Mouse (Mus musculus): ENCODE data around the gene Tspyl4. TPM values are rescaled to one million over a fixed set of nuclear protein-coding genes. Genes with fewer than 3 reads are reported as not detected.

The Tspyl4 gene
- total and polyA plus RNA-seq, 2 experiments from 2014 or later: 15.4 to 29.8 TPM

DNA sequence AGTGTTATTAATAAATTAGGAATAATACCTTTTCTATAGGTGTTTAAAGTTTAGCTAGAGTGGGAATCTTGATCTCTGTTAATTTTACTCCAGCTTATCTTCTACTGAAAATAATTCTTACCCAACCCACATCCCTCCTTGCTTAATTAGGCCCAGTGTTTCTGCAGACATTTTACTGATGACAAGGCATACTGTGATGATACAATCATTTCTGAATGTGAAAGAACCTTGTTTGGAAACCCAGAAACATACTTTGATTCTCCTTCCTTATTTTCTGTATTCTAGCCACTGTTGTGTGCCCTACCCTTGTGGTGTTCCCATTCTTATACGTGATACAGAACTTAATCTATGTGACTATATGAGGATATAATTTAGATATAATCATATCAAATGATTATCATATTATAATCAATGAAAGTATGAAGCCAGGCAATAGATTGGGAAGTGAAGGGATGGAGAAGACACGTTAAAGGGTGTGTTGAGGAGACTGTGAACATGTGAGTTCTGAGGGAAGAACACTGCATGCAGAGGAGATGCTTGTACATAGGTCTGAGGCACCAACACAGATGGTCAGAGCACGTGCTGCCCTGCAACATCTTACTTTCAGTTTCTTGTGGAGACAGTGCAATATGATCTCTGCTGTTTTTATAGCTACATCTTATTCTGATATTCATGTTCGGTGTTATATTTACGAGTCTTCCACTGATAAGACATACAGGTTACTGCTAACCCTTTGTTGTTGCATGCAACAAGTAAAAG, 29.8 kb upstream of the Tspyl4 start:
- no peak for TF ChIP-seq CTCF (IDR thresholded peaks at IDR 0.05; ENCODE audit: low read depth)
- TF ChIP-seq EP300 (IDR thresholded peaks at IDR 0.05; ENCODE audit: low read depth): no peak

DNA sequence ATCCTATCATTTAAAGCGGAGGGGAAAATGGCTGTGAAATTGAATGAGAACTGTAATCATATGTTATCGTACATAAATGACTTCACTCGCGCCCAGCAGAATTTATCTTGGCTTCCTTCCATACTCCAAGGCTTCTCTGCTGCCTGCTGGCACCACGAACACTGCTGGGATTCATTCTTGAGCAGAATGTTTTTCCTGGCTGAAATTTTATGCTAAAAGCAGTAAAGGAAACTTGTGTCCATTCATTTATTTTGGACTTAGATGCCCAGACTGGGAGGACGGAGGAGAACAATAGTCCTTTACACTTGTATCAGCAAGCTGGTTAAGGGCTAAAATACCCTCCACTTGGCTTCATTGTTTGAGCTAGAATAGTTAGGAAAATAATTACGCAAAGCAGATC, 25.6 kb upstream of the Tspyl4 start:
- TF ChIP-seq EP300 (IDR thresholded peaks at IDR 0.05; ENCODE audit: low read depth) (no peak), CTCF (IDR thresholded peaks at IDR 0.05; ENCODE audit: low read depth) (no peak)
- H3K36me3 ChIP-seq (replicated peaks; ENCODE audit: control insufficient read depth, insufficient read depth, low read length): no peaks in the 10 kb centered on the region
- 0 out of 2 replicates have a peak, but pooled peaks cover 7% of the 10 kb centered on the region for H3K4me1 ChIP-seq (ENCODE audit: control insufficient read depth, insufficient read depth)
- H3K4me3 ChIP-seq (ENCODE audit: low read depth, low read length): no peak overlapping the region
- H3K9ac ChIP-seq (replicated peaks; ENCODE audit: low read depth, low read length): peak overlapping the region; percentile 5; the same call in 1 of the 2 replicates
- no peaks in the 10 kb centered on the region for H3K27me3 ChIP-seq (ENCODE audit: control insufficient read depth, insufficient read depth, low read length)
- DNase-seq (ENCODE audit: low spot score) (peak; percentile 78), ATAC-seq (ENCODE audit: insufficient read depth, low read depth) (peak; percentile 72)
- peak overlapping the region; percentile 37 for H3K4me2 ChIP-seq (ENCODE audit: low read depth, low read length)
- H3K9me3 ChIP-seq (replicated peaks; ENCODE audit: control insufficient read depth, low read length): no peaks in the 10 kb centered on the region
- 14% methylated on average over 7 of the region's 7 CpGs for WGBS
- H3K27ac ChIP-seq (ENCODE audit: low read depth): peak overlapping the region; percentile 70

More for the DNA sequence above, 29.8 kb upstream of the Tspyl4 start:
- H3K4me3 ChIP-seq (ENCODE audit: low read depth, low read length): no peak overlapping the region
- 66% methylated on average over 5 of the region's 5 CpGs for WGBS
- no peaks in the 10 kb centered on the region for H3K36me3 ChIP-seq (replicated peaks; ENCODE audit: control insufficient read depth, insufficient read depth, low read length)
- H3K4me1 ChIP-seq (ENCODE audit: control insufficient read depth, insufficient read depth): 0 out of 2 replicates have a peak, but pooled peaks cover 7% of the 10 kb centered on the region
- no peaks in the 10 kb centered on the region for H3K9me3 ChIP-seq (replicated peaks; ENCODE audit: control insufficient read depth, low read length)
- no peaks in the 10 kb centered on the region for H3K27me3 ChIP-seq (ENCODE audit: control insufficient read depth, insufficient read depth, low read length)
- no peak overlapping the region for H3K4me2 ChIP-seq (ENCODE audit: low read depth, low read length)
- DNase-seq (ENCODE audit: low spot score) (no peak), ATAC-seq (ENCODE audit: insufficient read depth, low read depth) (no peak)
- no peak overlapping the region for H3K9ac ChIP-seq (replicated peaks; ENCODE audit: low read depth, low read length)
- H3K27ac ChIP-seq (ENCODE audit: low read depth): no peak overlapping the region

- Histone ChIP-seq H3K27ac (ENCODE audit: low read depth) (peak overlapping the region; percentile 38; the same call in 1 of the 2 replicates), H3K36me3 (replicated peaks; ENCODE audit: control insufficient read depth, insufficient read depth, low read length) (no peaks in the 10 kb centered on the region), H3K4me3 (ENCODE audit: low read depth, low read length) (peak overlapping the region; percentile 36), H3K9ac (replicated peaks; ENCODE audit: low read depth, low read length) (0 out of 2 replicates have a peak overlapping the region, but pooled peaks have one; percentile 29), H3K9me3 (replicated peaks; ENCODE audit: control insufficient read depth, low read length) (no peaks in the 10 kb centered on the region), H3K27me3 (ENCODE audit: control insufficient read depth, insufficient read depth, low read length) (no peaks in the 10 kb centered on the region), H3K4me2 (ENCODE audit: low read depth, low read length) (peak overlapping the region; percentile 69), H3K4me1 (ENCODE audit: control insufficient read depth, insufficient read depth) (peaks cover 21% of the 10 kb centered on the region)
- DNase-seq (ENCODE audit: low spot score) (peak; percentile 84), ATAC-seq (ENCODE audit: insufficient read depth, low read depth) (no peak)
- TF ChIP-seq EP300 (IDR thresholded peaks at IDR 0.05; ENCODE audit: low read depth) (no peak), CTCF (IDR thresholded peaks at IDR 0.05; ENCODE audit: low read depth) (peak; percentile 80)
- WGBS: 20% methylated on average over 13 of the region's 13 CpGs
These were observed 16.6 kb upstream of the Tspyl4 start for GRCm38 (mm10) chr10:34280591-34281175.

DNA sequence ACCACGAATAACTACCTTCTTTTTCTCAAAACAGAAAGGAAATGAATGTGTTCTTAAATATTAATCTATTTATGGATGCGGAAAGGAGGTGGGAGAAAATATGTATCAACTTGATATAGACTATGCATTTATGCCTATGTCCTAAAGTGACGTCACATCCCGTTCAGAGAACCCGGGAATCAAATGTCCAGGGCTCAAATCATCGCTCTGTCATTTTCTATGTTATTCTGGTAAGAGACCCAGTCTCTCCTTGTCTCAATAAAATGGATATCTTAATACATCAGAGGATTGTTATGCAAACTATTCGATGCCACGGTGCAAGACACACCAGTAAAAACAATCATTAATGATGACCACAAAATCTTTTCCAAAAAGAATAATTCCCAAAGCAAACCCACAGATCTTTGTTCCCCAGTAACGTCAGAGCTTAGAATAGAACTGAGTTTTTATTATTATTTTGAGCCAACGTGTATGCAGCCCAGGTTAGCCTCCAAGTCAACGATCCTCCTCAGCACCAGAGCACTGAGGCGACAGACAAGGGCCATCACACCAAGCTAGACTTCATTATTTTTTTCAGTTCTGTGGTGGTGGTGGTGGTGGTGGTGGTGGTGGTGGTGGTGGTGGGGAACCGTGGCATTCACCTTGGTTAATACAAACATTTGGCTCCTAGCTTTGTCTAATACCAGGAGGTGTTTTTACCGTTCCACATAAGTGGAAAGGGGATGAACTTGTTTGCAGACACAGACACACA, 15.9 kb upstream of the Tspyl4 start:
- Histone ChIP-seq H3K4me2 (ENCODE audit: low read depth, low read length) (peak overlapping the region; percentile 69), H3K4me1 (ENCODE audit: control insufficient read depth, insufficient read depth) (peaks cover 21% of the 10 kb centered on the region), H3K9ac (replicated peaks; ENCODE audit: low read depth, low read length) (peak overlapping the region; percentile 93), H3K4me3 (ENCODE audit: low read depth, low read length) (peak overlapping the region; percentile 89), H3K27ac (ENCODE audit: low read depth) (peak overlapping the region; percentile 88), H3K27me3 (ENCODE audit: control insufficient read depth, insufficient read depth, low read length) (no peaks in the 10 kb centered on the region), H3K9me3 (replicated peaks; ENCODE audit: control insufficient read depth, low read length) (no peaks in the 10 kb centered on the region), H3K36me3 (replicated peaks; ENCODE audit: control insufficient read depth, insufficient read depth, low read length) (no peaks in the 10 kb centered on the region)
- WGBS: 9% methylated on average over 14 of the region's 14 CpGs
- no peak for TF ChIP-seq EP300 (IDR thresholded peaks at IDR 0.05; ENCODE audit: low read depth)
- no peak for TF ChIP-seq CTCF (IDR thresholded peaks at IDR 0.05; ENCODE audit: low read depth)
- DNase-seq (ENCODE audit: low spot score): no peak
- ATAC-seq (ENCODE audit: insufficient read depth, low read depth): peak; percentile 22; the same call in 1 of the 2 replicates

- Histone ChIP-seq H3K4me3 (ENCODE audit: low read depth, low read length) (peak within 1 kb of the TSS; percentile 89), H3K9ac (replicated peaks; ENCODE audit: low read depth, low read length) (peak within 1 kb of the TSS; percentile 93), H3K4me2 (ENCODE audit: low read depth, low read length) (peak within 1 kb of the TSS; percentile 69), H3K27me3 (ENCODE audit: control insufficient read depth, insufficient read depth, low read length) (no peaks in the 10 kb centered on the region), H3K9me3 (replicated peaks; ENCODE audit: control insufficient read depth, low read length) (no peaks in the 10 kb centered on the region), H3K27ac (ENCODE audit: low read depth) (peak within 1 kb of the TSS; percentile 88), H3K36me3 (replicated peaks; ENCODE audit: control insufficient read depth, insufficient read depth, low read length) (no peaks in the 10 kb centered on the region), H3K4me1 (ENCODE audit: control insufficient read depth, insufficient read depth) (peaks cover 21% of the 10 kb centered on the region)
- DNase-seq (ENCODE audit: low spot score) (peak; percentile 96), ATAC-seq (ENCODE audit: insufficient read depth, low read depth) (peak; percentile 98)
- TF ChIP-seq EP300 (IDR thresholded peaks at IDR 0.05; ENCODE audit: low read depth) (peak; percentile 99), CTCF (IDR thresholded peaks at IDR 0.05; ENCODE audit: low read depth) (no peak)
- WGBS: under 1% methylated on average over 31 of the region's 38 CpGs
These were observed 15.3 kb upstream of the Tspyl4 start, which contains the start of gene Tspyl1 for GRCm38 (mm10) chr10:34281962-34282388. TSS of gene Tspyl1 (plus strand) at chr10:34282190.
